Mouse (Mus musculus): ENCODE results near the gene Vangl2. TPM values are rescaled to one million over a fixed set of nuclear protein-coding genes. Genes with fewer than 3 reads are reported as not detected.

The Vangl2 gene
- polyA plus RNA-seq, 1 experiment from 2014 or later = 49.4 TPM

DNA sequence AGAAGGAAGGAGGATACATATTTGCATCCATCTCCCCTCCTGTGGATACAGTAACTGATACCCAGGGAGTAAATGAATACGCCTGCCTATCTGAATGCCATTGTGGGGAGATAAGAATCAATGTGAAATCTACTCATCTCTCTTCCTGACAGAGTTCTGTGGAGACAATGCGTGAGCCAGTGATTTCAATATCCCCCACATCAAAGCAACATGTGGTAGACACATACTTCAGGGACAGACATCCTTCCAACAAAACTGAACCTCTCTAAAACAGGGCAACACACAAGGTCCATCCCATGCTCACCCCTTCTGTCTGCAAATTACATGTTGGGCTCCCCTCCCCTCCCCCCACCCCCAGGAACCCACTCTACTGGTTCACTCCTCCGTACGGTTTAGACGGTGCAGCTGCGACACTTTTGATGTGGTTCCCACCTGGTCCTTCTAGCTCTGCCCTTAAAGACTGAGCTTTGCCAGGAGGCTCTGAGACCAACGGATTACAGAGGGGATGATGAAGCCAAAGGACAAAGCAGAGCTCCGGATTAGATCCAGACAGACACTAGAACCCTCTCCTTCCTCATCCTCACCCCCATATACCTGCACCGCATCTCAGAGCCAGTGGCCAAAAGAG, 12.8 kb downstream of the Vangl2 start:
- 0 out of 2 replicates have a peak overlapping the region, but pooled peaks have one; percentile 1 for H3K4me3 ChIP-seq
- peak overlapping the region; percentile 64 for H3K9ac ChIP-seq
- no peaks in the 10 kb centered on the region for H3K9me3 ChIP-seq

DNA sequence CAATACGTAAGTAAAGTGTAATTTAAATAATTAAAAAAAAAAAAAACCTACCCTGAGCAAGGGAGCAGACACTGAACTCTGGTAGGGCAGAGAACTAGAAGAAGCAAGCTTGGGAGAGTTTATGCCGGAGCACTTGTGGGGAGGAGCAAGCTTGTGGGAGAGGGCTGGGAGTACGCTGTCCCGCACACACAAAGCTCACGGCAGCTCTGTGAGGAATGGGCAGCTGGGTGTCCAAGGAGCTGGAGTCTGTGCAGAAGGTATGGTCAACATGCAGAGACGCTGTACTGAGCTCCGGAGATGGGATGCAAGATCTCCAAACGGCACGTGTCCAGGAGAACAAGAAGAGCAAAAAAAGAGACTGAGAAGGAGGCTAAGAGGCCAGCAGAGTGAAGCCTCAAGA, 13.5 kb downstream of the Vangl2 start:
- Histone ChIP-seq H3K27ac (peak overlapping the region; percentile 93), H3K4me2 (peak overlapping the region; percentile 45), H3K9ac (peak overlapping the region; percentile 64), H3K9me3 (no peaks in the 10 kb centered on the region), H3K4me3 (0 out of 2 replicates have a peak overlapping the region, but pooled peaks have one; percentile 0), H3K27me3 (no peaks in the 10 kb centered on the region), H3K4me1 (replicated peaks) (peaks cover 89% of the 10 kb centered on the region), H3K36me3 (peaks cover 29% of the 10 kb centered on the region)
- no peak for ATAC-seq (ENCODE audit: low FRiP score)
- WGBS = 19% methylated on average over 9 of the region's 9 CpGs

More for the DNA sequence above, 12.8 kb downstream of the Vangl2 start:
- WGBS = 31% methylated on average over 9 of the region's 9 CpGs
- Histone ChIP-seq H3K4me1 (replicated peaks) (peaks cover 95% of the 10 kb centered on the region), H3K27ac (peak overlapping the region; percentile 93), H3K36me3 (peaks cover 27% of the 10 kb centered on the region), H3K27me3 (no peaks in the 10 kb centered on the region), H3K4me2 (peak overlapping the region; percentile 45)
- no peak for ATAC-seq (ENCODE audit: low FRiP score)

DNA sequence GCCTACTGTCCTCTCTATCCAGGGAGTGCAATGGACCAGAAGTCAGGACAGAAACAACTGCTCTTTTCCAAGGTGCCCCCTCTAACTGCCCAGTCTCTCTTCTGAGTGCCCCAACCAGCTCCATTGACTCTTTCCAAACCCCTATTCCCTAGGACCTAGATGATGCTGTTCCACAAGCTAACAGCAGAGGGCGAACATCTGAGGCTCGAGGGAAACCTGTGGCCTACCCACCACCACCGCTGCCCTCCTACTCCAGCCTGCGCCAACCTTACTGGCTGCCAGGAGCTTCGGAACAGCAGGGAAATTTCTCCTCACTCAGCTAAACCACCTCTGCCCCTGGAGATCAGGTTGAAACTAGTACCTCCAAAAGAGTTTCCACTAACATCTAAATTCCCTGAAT, 16.2 kb downstream of the Vangl2 start:
- Histone ChIP-seq H3K27ac (peak overlapping the region; percentile 93; the same call in 1 of the 2 replicates), H3K4me2 (no peak overlapping the region), H3K4me3 (no peak overlapping the region), H3K4me1 (replicated peaks) (peaks cover 62% of the 10 kb centered on the region), H3K9me3 (no peaks in the 10 kb centered on the region), H3K27me3 (no peaks in the 10 kb centered on the region), H3K9ac (no peak overlapping the region), H3K36me3 (peaks cover 57% of the 10 kb centered on the region)
- 0 out of 2 replicates have a peak, but pooled peaks have one; percentile 6 for ATAC-seq (ENCODE audit: low FRiP score)
- 10% methylated on average over 5 of the region's 5 CpGs for WGBS

DNA sequence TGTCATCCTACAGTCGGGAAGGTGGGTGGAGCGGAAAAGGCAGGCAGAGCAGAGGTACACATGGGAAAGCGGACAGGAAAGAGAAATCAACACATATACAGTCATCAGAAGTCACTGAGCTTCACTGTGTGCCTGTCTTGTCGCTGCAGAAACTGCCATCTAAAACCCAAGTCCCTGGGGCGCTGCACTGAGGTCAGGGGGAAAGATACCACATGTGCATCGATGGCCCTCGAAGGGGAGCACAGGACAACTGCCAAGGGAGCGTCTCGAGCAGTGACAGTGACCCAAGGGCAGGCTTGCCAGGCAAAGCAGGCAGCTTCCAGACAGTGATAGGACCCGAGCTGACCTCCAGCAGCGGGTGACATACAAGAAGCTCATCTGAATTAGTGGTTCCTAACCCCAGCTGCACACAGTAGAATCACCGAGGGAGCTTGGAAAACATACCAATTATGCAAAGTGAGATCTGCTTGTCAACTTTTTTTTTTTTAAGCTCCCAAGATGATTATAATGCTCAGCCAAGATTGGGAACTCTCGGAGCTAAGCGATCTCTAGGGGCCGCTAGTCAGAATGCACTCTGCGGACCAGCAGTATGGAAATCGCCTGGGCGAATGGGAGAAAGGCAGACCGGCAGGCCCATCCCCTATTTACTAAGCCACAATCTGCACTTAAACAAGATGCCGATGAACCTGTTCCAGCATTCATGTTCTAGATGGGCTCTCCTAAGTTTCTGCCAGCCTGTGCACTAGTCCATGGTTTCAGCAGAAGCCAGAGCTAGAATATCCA, 18.0 kb downstream of the Vangl2 start:
- Histone ChIP-seq H3K4me1 (replicated peaks) (peaks cover 44% of the 10 kb centered on the region), H3K9me3 (no peaks in the 10 kb centered on the region), H3K9ac (0 out of 2 replicates have a peak overlapping the region, but pooled peaks have one; percentile 19), H3K36me3 (peaks cover 75% of the 10 kb centered on the region), H3K4me3 (no peak overlapping the region), H3K27me3 (no peaks in the 10 kb centered on the region), H3K4me2 (no peak overlapping the region), H3K27ac (0 out of 2 replicates have a peak overlapping the region, but pooled peaks have one; percentile 23)
- 69% methylated on average over 20 of the region's 20 CpGs for whole genome bisulfite sequencing
- no peak for ATAC-seq (ENCODE audit: low FRiP score)

DNA sequence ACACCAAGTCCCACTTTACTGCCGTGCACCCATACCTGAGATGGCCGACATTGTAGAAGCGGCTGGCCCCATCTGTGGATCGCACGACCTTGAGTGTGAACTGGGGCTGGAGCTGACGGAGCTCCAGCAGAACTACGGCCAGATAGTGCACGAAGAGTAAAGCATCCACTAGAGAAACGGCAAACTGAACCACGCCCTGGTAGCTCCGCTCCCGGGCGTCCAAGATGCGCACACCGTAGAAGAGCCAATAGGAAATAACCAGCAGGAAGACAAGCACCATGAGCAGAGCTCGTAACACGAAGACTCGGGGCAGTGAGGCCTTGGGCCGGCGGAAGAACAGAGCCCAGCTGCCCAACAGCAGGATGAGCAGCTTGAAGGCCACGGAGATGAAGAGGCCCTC, 18.8 kb downstream of the Vangl2 start:
- Histone ChIP-seq H3K27ac (no peak overlapping the region), H3K9ac (no peak overlapping the region), H3K9me3 (no peaks in the 10 kb centered on the region), H3K27me3 (no peaks in the 10 kb centered on the region), H3K4me2 (no peak overlapping the region), H3K36me3 (peaks cover 83% of the 10 kb centered on the region), H3K4me1 (replicated peaks) (peaks cover 35% of the 10 kb centered on the region), H3K4me3 (no peak overlapping the region)
- 96% methylated on average over 21 of the region's 21 CpGs for WGBS
- no peak for ATAC-seq (ENCODE audit: low FRiP score)

DNA sequence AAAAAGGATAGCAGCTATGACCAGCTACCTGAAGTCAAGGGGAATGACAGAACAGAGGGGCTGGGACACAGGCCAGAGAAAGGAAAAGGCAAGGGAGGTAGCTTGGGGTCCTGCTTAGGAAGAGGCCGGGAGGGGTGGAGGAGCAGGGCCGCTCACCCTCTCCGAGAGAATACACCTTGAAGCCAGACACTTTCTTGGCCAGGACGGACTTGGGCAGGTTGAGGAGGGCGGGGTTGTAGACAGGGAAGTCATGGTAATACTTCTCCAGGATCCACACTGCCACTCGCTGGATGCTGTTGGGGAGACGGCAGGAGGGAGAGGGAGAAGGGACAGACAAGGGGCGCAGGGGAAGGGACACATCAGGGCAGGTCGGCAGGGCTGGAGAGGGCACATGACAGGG, 19.9 kb downstream of the Vangl2 start:
- 94% methylated on average over 9 of the region's 9 CpGs for WGBS
- Histone ChIP-seq H3K4me1 (replicated peaks) (peaks cover 25% of the 10 kb centered on the region), H3K27me3 (no peaks in the 10 kb centered on the region), H3K9ac (no peak overlapping the region), H3K36me3 (peaks cover 94% of the 10 kb centered on the region), H3K4me3 (no peak overlapping the region), H3K27ac (no peak overlapping the region), H3K9me3 (no peaks in the 10 kb centered on the region), H3K4me2 (no peak overlapping the region)
- no peak for ATAC-seq (ENCODE audit: low FRiP score)

DNA sequence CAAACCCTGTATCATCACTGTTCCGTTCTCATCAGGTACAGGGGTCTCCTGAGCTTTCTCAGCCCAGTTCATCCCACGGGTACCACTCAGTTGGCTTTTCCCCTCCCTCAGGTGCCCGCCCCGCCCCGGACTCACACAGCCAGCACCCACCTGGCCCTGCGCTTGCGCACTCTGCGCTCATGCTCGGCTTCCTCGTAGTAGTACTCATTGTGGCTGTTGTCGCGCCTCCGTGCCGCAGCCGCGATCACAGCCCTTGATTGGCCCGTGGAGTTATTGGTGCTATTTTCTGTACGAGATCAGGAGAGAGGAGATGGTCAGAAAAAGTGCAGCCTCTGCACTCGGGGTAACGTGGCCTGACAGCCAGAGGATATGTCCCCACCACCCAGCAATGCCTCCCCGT, 20.5 kb downstream of the Vangl2 start:
- H3K27ac ChIP-seq = no peak overlapping the region
- ATAC-seq (ENCODE audit: low FRiP score) = no peak
- H3K36me3 ChIP-seq = peaks cover 94% of the 10 kb centered on the region
- H3K9me3 ChIP-seq = no peaks in the 10 kb centered on the region
- H3K27me3 ChIP-seq = no peaks in the 10 kb centered on the region
- H3K4me3 ChIP-seq = no peak overlapping the region
- peaks cover 19% of the 10 kb centered on the region for H3K4me1 ChIP-seq (replicated peaks)
- H3K9ac ChIP-seq = no peak overlapping the region
- H3K4me2 ChIP-seq = no peak overlapping the region
- 96% methylated on average over 21 of the region's 21 CpGs for WGBS

DNA sequence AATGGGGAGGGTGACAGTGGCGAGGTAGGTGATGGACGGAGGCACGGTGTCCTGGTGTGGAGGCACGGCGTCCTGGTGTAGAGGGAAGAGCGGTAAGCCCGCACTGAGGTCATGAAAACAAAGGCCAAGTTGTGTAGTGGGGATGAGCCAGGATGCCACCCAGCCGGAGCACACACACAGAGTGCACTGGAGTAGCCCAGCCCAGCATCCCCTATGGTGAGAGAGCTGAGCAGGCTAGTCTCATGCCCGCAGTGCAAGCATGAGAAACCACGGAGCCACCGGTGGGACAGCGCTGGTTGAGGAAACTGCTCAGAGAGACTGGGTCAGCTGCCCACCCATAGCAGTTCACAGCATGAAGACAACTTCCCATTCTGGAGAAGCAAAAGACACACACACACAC, 26.6 kb downstream of the Vangl2 start:
- Histone ChIP-seq H3K27ac (peak overlapping the region; percentile 81), H3K27me3 (no peaks in the 10 kb centered on the region), H3K9ac (0 out of 2 replicates have a peak overlapping the region, but pooled peaks have one; percentile 49), H3K4me1 (replicated peaks) (peaks cover 7% of the 10 kb centered on the region), H3K4me2 (no peak overlapping the region), H3K4me3 (no peak overlapping the region), H3K36me3 (peaks cover 58% of the 10 kb centered on the region), H3K9me3 (no peaks in the 10 kb centered on the region)
- peak; percentile 34; the same call in 1 of the 2 replicates for ATAC-seq (ENCODE audit: low FRiP score)
- 41% methylated on average over 12 of the region's 12 CpGs for WGBS

DNA sequence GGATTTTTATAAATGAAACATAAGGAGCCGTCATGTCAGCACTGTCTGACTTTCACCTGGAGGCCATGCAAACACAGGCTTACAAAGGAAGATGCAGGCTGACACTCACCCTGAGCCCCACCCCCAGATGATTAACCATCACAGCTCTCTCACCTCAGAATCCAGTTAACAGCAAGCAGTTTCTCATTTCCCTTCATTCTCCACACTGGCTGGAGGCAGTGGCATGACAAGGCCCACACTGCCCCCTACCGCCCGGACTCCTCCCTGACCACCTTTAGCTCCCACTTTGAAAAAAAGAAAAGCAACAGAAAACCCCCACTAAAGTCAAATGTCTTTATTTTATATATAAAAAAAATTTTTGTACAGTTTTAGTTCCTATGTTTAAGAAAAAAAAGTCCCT, 27.6 kb downstream of the Vangl2 start:
- Histone ChIP-seq H3K9me3 (no peaks in the 10 kb centered on the region), H3K9ac (no peak overlapping the region), H3K27me3 (no peaks in the 10 kb centered on the region), H3K4me2 (no peak overlapping the region), H3K36me3 (peaks cover 47% of the 10 kb centered on the region), H3K4me1 (replicated peaks) (peaks cover 7% of the 10 kb centered on the region), H3K27ac (no peak overlapping the region), H3K4me3 (no peak overlapping the region)
- ATAC-seq (ENCODE audit: low FRiP score) = peak; percentile 46; the same call in 1 of the 2 replicates
- 46% methylated on average over 3 of the region's 3 CpGs for WGBS

DNA sequence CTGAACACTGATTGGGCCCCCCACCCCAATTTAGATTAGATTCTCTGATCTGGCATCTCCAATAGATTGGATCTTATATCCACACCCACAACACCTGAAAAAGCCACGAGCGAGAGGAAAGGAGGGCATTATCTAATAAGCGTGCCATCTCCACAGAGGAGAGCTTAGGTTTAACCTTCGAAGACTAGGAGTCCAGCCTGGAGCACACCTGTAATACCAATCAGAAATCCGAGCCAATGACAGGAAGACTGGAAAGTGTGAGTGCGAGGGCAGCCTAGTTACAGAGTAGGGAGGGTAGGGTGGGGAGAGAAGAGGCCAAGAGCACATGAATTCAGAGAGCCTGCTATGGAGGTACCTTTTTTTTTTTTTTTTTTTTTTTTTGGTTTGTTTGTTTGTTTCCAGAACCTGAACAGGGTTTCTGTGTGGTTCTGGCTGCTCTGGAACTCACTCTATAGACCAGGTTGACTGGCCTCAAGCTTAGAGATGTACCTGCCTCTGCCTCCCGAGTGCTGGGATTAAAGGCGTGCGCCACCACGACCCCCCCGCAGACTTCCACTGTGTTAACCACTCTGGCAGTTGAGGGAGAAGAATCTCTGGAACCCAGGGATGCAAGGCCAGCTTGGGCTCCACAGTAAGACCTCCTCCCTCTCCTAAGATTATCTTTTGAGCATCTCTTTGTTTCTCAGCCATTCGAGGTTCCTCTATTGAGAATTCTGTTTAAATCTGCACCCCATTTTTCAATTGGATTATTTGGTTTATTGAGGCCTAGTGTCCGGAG, 29.2 kb downstream of the Vangl2 start:
- peaks cover 31% of the 10 kb centered on the region for H3K36me3 ChIP-seq
- no peaks in the 10 kb centered on the region for H3K9me3 ChIP-seq
- ATAC-seq (ENCODE audit: low FRiP score) = no peak
- no peak overlapping the region for H3K4me2 ChIP-seq
- peaks cover 7% of the 10 kb centered on the region for H3K4me1 ChIP-seq (replicated peaks)
- H3K27me3 ChIP-seq = no peaks in the 10 kb centered on the region
- no peak overlapping the region for H3K9ac ChIP-seq
- WGBS = 91% methylated on average over 13 of the region's 13 CpGs
- H3K27ac ChIP-seq = no peak overlapping the region
- no peak overlapping the region for H3K4me3 ChIP-seq

DNA sequence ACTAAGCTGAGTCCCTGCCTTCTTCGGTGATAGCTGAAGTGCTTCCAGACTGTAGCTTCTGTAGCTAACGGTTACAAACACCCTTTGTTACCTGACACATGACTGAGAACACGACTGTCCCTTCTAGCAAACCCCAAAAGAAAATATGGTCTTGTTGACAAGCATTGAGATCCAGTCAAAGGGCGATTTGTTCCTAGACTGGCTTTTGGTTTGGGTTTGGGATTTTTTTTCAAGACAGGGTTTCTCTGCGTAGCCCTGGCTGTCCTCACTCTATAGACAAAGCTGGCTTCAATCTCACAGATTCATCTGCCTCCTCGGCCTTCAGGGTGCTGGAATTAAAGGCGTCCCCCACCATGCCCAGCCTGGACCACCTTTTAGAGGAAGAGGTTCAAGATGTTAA, 31.5 kb downstream of the Vangl2 start:
- no peak overlapping the region for H3K4me2 ChIP-seq
- ATAC-seq (ENCODE audit: low FRiP score) = no peak
- peaks cover 16% of the 10 kb centered on the region; the same call in 1 of the 2 replicates for H3K36me3 ChIP-seq
- no peak overlapping the region for H3K4me3 ChIP-seq
- no peak overlapping the region for H3K27ac ChIP-seq
- H3K9ac ChIP-seq = no peak overlapping the region
- H3K9me3 ChIP-seq = no peaks in the 10 kb centered on the region
- H3K4me1 ChIP-seq (replicated peaks) = peaks cover 6% of the 10 kb centered on the region
- 66% methylated on average over 7 of the region's 7 CpGs for WGBS
- H3K27me3 ChIP-seq = no peaks in the 10 kb centered on the region
